Mouse (Mus musculus) spleen, adult 2 months (tissue): ENCODE measurements around the gene Arhgap45.

ENCODE experiments used
- CTCF ChIP-seq: fragments of 200-500 bp; IDR thresholded peaks from 2 replicates; pipeline ENCODE4 v1.5.1; 2011; ENCODE audit warnings: mild to moderate bottlenecking, inconsistent platforms; ENCODE audit not compliant: insufficient read depth, insufficient read length, insufficient replicate concordance; ENCODE audit errors: extremely low read depth
- POLR2A ChIP-seq: fragments of 200-500 bp; IDR thresholded peaks from 2 replicates; pipeline ENCODE4 v1.6.1; 2011; ENCODE audit warnings: low read depth, low read length, inconsistent platforms

GRCm38 (mm10) chr10:80033511-80034391, 17.3 kb downstream of the Arhgap45 start:
- TF ChIP-seq CTCF (peak; percentile 23; the same call in 1 of the 2 replicates), POLR2A (no peak)
